Mouse (Mus musculus) stomach, embryonic 14.5 days (tissue): ENCODE measurements at regions not wholly inside any gene's neighbourhood (a gene's known extent, or its start where the extent isn't known, plus 50 kb on each side); places are given as distances from the start of the nearest gene placed in this dataset.

Experiments
- ATAC-seq: fragments of 200-750 bp; cut with Nextera tagmentation; 2 replicates; pipeline ENCODE4 v1.8.0; 2017; ENCODE audit warnings: low read depth, moderate TSS enrichment; ENCODE audit not compliant: insufficient number of reproducible peaks, insufficient read depth, low FRiP score
- H3K27ac ChIP-seq: fragments of 300-500 bp; sonication (generic); 2 replicates; pipeline ENCODE4 v1.5.1; 2014; ENCODE audit warnings: mild to moderate bottlenecking, low read length, moderate library complexity, mixed read lengths
- H3K27me3 ChIP-seq: fragments of 300-500 bp; sonication (generic); 2 replicates; pipeline ENCODE4 v1.6.1; 2014; ENCODE audit warnings: low read length, control low read depth, mixed read lengths; ENCODE audit not compliant: control insufficient read depth, insufficient read depth
- H3K36me3 ChIP-seq: fragments of 300-500 bp; sonication (generic); 2 replicates; pipeline ENCODE4 v1.6.1; 2014; ENCODE audit warnings: mild to moderate bottlenecking, control low read depth, low read length, moderate library complexity, mixed read lengths; ENCODE audit not compliant: control insufficient read depth, insufficient read depth
- H3K4me1 ChIP-seq: fragments of 300-500 bp; sonication (generic); 2 replicates; pipeline ENCODE4 v1.6.1; 2014; ENCODE audit warnings: low read length, control low read depth, mixed read lengths; ENCODE audit not compliant: control insufficient read depth, insufficient read depth
- H3K4me2 ChIP-seq: fragments of 300-500 bp; sonication (generic); replicated peaks from 2 replicates; pipeline ENCODE4 v1.6.1; 2014; ENCODE audit warnings: low read depth, low read length, control low read depth
- H3K4me3 ChIP-seq: fragments of 300-500 bp; sonication (generic); 2 replicates; pipeline ENCODE4 v1.5.1; 2014; ENCODE audit warnings: low read depth, low read length, control low read depth
- H3K9ac ChIP-seq: fragments of 300-500 bp; sonication (generic); replicated peaks from 2 replicates; pipeline ENCODE4 v1.6.1; 2014; ENCODE audit warnings: low read depth, mild to moderate bottlenecking, control low read depth, low read length, moderate library complexity, mixed read lengths
- H3K9me3 ChIP-seq: fragments of 300-500 bp; sonication (generic); 2 replicates; pipeline ENCODE4 v1.6.1; 2016; ENCODE audit warnings: low read depth, low read length, control low read depth; ENCODE audit not compliant: control insufficient read depth
- WGBS: fragments of 180-500 bp; shearing (Covaris S2); extraction: QIAGEN DNeasy Blood & Tissue Kit; methylation state at CpG from one replicate; pipeline ENCODE4 v1.1.7; 2014; 5-methylcytosine and 5-hydroxymethylcytosine counted together

- 83% methylated on average over 5 of the region's 5 CpGs for WGBS
- H3K4me1 ChIP-seq = peaks cover 12% of the 10 kb centered on the region; the same call in 1 of the 2 replicates
- no peaks in the 10 kb centered on the region for H3K27me3 ChIP-seq
- no peaks in the 10 kb centered on the region for H3K9me3 ChIP-seq
- H3K9ac ChIP-seq = no peak overlapping the region
- ATAC-seq = no peak
- H3K4me3 ChIP-seq = no peak overlapping the region
- H3K4me2 ChIP-seq = no peak overlapping the region
- no peaks in the 10 kb centered on the region for H3K36me3 ChIP-seq
- H3K27ac ChIP-seq = peak overlapping the region; percentile 33; the same call in 1 of the 2 replicates
Measured at GRCm38 (mm10) chr12:77061562-77061847, 99.5 kb upstream of the Max start.

GRCm38 (mm10) chr12:77060766-77061561 is 99.0 kb upstream of the Max start:
- H3K4me2 ChIP-seq = peak overlapping the region; percentile 36; the same call in 1 of the 2 replicates
- H3K9me3 ChIP-seq = no peaks in the 10 kb centered on the region
- H3K36me3 ChIP-seq = no peaks in the 10 kb centered on the region
- no peak overlapping the region for H3K4me3 ChIP-seq
- 74% methylated on average over 9 of the region's 9 CpGs for WGBS
- no peak for ATAC-seq
- peaks cover 12% of the 10 kb centered on the region; the same call in 1 of the 2 replicates for H3K4me1 ChIP-seq
- H3K9ac ChIP-seq = no peak overlapping the region
- no peaks in the 10 kb centered on the region for H3K27me3 ChIP-seq
- peak overlapping the region; percentile 33; the same call in 1 of the 2 replicates for H3K27ac ChIP-seq

GRCm38 (mm10) chr12:77060060-77060695 is 98.2 kb upstream of the Max start:
- peaks cover 12% of the 10 kb centered on the region; the same call in 1 of the 2 replicates for H3K4me1 ChIP-seq
- H3K9ac ChIP-seq = no peak overlapping the region
- H3K36me3 ChIP-seq = no peaks in the 10 kb centered on the region
- H3K27me3 ChIP-seq = no peaks in the 10 kb centered on the region
- peak; percentile 55; the same call in 1 of the 2 replicates for ATAC-seq
- H3K4me3 ChIP-seq = peak overlapping the region; percentile 15; the same call in 1 of the 2 replicates
- H3K4me2 ChIP-seq = peak overlapping the region; percentile 36
- H3K9me3 ChIP-seq = no peaks in the 10 kb centered on the region
- H3K27ac ChIP-seq = peak overlapping the region; percentile 27; the same call in 1 of the 2 replicates
- WGBS = 20% methylated on average over 16 of the region's 16 CpGs

GRCm38 (mm10) chr12:77059679-77060059 is 97.7 kb upstream of the Max start:
- no peaks in the 10 kb centered on the region for H3K9me3 ChIP-seq
- no peak for ATAC-seq
- no peak overlapping the region for H3K27ac ChIP-seq
- H3K4me3 ChIP-seq = no peak overlapping the region; the same call in 1 of the 2 replicates
- no peaks in the 10 kb centered on the region for H3K27me3 ChIP-seq
- peak overlapping the region; percentile 36; the same call in 1 of the 2 replicates for H3K4me2 ChIP-seq
- WGBS = 79% methylated on average over 4 of the region's 4 CpGs
- H3K9ac ChIP-seq = no peak overlapping the region
- H3K36me3 ChIP-seq = no peaks in the 10 kb centered on the region
- H3K4me1 ChIP-seq = peaks cover 12% of the 10 kb centered on the region; the same call in 1 of the 2 replicates

GRCm38 (mm10) chr12:77058596-77059190 is 96.7 kb upstream of the Max start:
- no peaks in the 10 kb centered on the region for H3K9me3 ChIP-seq
- H3K27me3 ChIP-seq = no peaks in the 10 kb centered on the region
- H3K36me3 ChIP-seq = no peaks in the 10 kb centered on the region
- peaks cover 9% of the 10 kb centered on the region; the same call in 1 of the 2 replicates for H3K4me1 ChIP-seq
- no peak overlapping the region for H3K9ac ChIP-seq
- H3K4me3 ChIP-seq = no peak overlapping the region
- H3K4me2 ChIP-seq = no peak overlapping the region
- 25% methylated on average over 4 of the region's 4 CpGs for WGBS
- no peak for ATAC-seq
- H3K27ac ChIP-seq = no peak overlapping the region

- Histone ChIP-seq H3K9ac (no peak overlapping the region), H3K36me3 (no peaks in the 10 kb centered on the region), H3K27me3 (no peaks in the 10 kb centered on the region), H3K4me3 (no peak overlapping the region), H3K27ac (no peak overlapping the region), H3K4me1 (peaks cover 9% of the 10 kb centered on the region; the same call in 1 of the 2 replicates), H3K9me3 (no peaks in the 10 kb centered on the region), H3K4me2 (no peak overlapping the region)
- peak; percentile 40 for ATAC-seq
- 59% methylated on average over 5 of the region's 5 CpGs for WGBS
Measured at GRCm38 (mm10) chr12:77056748-77057370, 94.9 kb upstream of the Max start.

- no peak for ATAC-seq
- Histone ChIP-seq H3K27me3 (no peaks in the 10 kb centered on the region), H3K9me3 (no peaks in the 10 kb centered on the region)
Measured at GRCm38 (mm10) chr12:77054700-77055099, 92.7 kb upstream of the Max start.

GRCm38 (mm10) chr12:77054211-77054610 is 92.2 kb upstream of the Max start:
- Histone ChIP-seq H3K9ac (no peak overlapping the region), H3K4me3 (no peak overlapping the region), H3K27me3 (no peaks in the 10 kb centered on the region), H3K27ac (no peak overlapping the region), H3K9me3 (no peaks in the 10 kb centered on the region), H3K4me1 (no peaks in the 10 kb centered on the region), H3K4me2 (no peak overlapping the region), H3K36me3 (no peaks in the 10 kb centered on the region)
- WGBS = 82% methylated on average over 7 of the region's 7 CpGs
- ATAC-seq = no peak

More at GRCm38 (mm10) chr12:77054700-77055099, 92.7 kb upstream of the Max start:
- Histone ChIP-seq H3K4me3 (no peak overlapping the region), H3K36me3 (no peaks in the 10 kb centered on the region), H3K9ac (no peak overlapping the region), H3K4me1 (no peaks in the 10 kb centered on the region), H3K4me2 (no peak overlapping the region), H3K27ac (no peak overlapping the region)
- 85% methylated on average over 5 of the region's 5 CpGs for WGBS
